Mouse (Mus musculus) natural killer cell, adult 2 months (primary cell): ENCODE measurements around the gene Apol8.
"Not testable (repeated sequence)": the region's sequence is repeated elsewhere in the genome, so short reads cannot be mapped to it uniquely, and the experiment has no call there.

Source experiments
- DNase-seq, 2 experiments: peaks; one replicate each; pipeline ENCODE4 v3.0.0; 2022; ENCODE audit warnings: low spot score in 2 of 2

Apol8 gene

GRCm38 (mm10) chr15:77750461-77750860, 6.3 kb downstream of the Apol8 start:
- peak; percentile 50 to 58 for DNase-seq

GRCm38 (mm10) chr15:77749717-77750116, 7.1 kb downstream of the Apol8 start:
- DNase-seq = no peak

GRCm38 (mm10) chr15:77748414-77748813, 8.4 kb downstream of the Apol8 start:
- no peak for DNase-seq

- no peak for DNase-seq
Observed at GRCm38 (mm10) chr15:77746326-77746725, 10.5 kb downstream of the Apol8 start.

- no peak for DNase-seq
Observed at GRCm38 (mm10) chr15:77745081-77745480, 11.7 kb downstream of the Apol8 start.

DNA sequence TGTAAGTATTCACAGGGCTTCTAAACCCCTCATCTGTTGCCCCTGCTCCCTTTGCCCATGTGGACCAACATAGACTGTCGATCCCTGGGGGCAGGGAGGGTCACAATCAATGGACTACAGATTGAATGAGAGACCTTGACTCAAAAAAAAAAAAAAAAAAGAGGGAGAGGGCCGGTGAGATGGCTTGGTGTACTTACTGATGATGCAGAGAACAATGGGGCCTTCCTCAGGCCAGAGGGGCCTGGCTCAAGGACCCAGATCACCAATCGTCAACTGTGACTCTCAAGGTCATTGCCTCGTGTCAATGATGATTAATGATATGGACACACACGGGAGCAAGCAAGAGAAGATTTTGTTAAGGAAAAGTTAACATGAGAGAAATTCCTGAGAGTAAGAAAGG, 12.2 kb downstream of the Apol8 start:
- DNase-seq = no peak

GRCm38 (mm10) chr15:77741556-77741955, 15.2 kb downstream of the Apol8 start:
- not testable (repeated sequence) for DNase-seq

GRCm38 (mm10) chr15:77740511-77741297, 16.1 kb downstream of the Apol8 start:
- no peak for DNase-seq

DNA sequence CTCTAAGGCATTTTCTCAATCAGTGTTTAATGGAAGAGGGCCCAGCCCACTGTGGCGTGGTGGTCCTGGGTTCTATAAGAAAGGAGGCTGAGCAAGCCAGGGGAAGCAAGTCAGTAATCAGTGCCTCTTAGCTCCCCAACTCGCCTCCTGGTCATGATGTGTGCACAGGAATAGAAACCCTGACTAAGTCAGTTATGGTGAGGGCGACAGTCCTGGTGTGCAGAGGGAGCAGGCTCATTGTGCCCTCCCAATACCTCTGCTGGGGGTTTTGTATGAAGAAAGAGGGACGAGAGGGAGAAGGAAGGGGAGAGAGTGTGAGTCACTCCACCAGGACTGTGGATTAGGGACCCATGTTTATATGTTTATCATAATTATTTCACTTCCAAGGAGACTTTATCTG, 22.9 kb downstream of the Apol8 start:
- DNase-seq = not testable (repeated sequence)

DNA sequence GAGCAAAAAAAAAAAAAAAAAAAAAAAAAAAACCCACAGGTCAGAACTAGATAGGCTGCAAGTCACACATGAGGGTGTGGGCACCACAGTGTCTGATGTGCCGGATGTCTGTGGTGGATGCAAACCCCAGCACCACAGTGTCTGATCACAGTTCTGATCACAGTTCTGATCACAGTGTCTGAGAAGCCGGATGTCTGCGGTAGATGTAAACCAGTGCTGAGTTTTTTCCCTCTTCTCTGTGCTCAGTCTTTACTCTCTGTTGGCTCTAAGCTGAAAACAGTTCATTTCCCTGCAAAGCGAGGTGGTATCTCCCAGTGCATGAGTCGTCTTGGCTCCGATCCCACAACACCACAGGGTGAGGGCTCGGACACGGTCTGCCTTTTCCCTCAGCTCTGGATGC, 23.4 kb downstream of the Apol8 start:
- DNase-seq = peak; percentile 79 to 84

GRCm38 (mm10) chr15:77732851-77733250, 24.0 kb downstream of the Apol8 start:
- not testable (repeated sequence) for DNase-seq

DNA sequence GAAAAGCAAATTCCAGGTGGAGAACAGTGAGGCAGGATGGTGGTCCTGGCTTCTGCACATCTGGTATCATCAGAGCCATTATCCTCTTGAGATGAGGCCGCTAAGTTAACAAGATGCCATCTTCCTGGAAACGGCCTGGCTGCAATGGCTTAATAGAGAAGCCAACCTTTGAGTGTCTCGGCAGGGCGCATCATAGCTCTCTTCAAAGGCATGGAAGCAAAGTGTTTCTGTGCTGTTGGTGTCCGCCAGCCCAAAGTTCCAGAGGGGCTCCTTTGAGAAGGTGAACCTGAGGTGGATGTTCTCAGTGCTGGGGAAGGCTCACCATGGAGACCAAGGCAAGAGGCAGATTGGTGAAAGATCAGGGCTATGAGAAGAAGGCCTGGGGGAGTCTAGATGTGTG, 25.2 kb downstream of the Apol8 start:
- DNase-seq = no peak

DNA sequence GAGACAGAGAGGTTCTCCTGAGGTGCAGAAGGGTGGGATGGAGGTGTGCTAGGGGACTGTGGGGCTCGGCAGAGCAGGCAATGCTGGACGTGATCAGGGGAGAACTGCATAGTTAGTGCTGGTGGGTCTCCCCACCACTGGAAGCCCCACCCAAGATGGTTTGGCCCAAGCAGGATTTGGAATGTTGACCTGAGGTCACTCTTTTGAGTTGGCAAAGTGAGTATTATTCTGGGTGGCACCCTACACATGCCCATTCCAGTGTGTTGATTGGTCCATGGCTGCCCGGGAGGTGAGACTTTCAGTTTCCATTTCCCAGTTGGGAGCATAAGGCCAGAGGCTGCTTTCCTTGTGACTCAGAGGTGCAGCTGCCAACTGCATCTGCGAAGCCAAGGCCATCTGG, 28.1 kb downstream of the Apol8 start, which contains the start of gene Apol9b:
Apol9b (plus strand) TSS at position 301 of the 400 bp plus-strand sequence.
- not testable (repeated sequence) for DNase-seq

DNA sequence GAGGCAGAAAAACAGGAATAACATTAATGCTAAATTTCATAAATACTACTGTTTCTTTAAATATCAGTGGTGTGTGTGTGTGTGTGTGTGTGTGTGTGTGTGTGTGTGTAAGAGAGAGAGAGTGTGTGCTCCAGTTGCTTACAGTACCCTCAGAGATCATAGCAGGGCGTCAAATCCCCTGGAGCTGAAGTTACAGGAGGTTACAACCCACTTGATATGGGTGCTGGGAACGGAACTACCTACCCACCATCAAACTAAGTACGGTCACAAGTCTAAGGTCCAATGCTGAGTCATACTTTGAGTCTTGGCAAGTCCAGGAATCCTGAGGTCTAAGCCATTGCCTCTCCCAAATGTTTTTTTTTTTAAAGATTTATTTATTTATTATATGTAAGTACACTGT, 29.1 kb downstream of the Apol8 start:
- DNase-seq = not testable (repeated sequence)

DNA sequence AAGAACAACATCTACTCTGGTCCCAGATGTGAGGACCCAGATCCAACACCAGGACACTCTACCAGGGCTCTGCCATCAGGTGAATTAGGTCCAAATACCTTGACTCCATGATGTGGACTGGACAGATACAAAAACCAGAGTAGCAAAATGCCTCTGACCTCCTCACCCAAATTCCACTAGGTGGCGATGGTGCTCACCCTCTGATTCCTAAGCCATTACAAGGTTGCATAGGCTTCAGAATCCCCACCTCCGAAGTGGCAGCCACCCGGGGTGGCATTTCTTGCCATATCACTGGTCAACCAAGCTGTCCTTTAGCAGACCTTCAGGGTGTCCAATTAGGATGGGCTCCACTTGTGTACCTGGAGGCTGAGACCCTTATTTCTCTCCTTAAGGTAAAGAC, 29.7 kb downstream of the Apol8 start:
- peak in 1 of 2 experiments; percentile 34 for DNase-seq

- not testable (repeated sequence) for DNase-seq
Observed at GRCm38 (mm10) chr15:77725393-77726020, 31.3 kb downstream of the Apol8 start.

- not testable (repeated sequence) for DNase-seq
Observed at GRCm38 (mm10) chr15:77724208-77724911, 32.4 kb downstream of the Apol8 start.

GRCm38 (mm10) chr15:77721509-77721908, 35.3 kb downstream of the Apol8 start:
- not testable (repeated sequence) for DNase-seq

- DNase-seq = not testable (repeated sequence)
Observed at GRCm38 (mm10) chr15:77718240-77718639, 38.6 kb downstream of the Apol8 start.

- not testable (repeated sequence) for DNase-seq
Observed at GRCm38 (mm10) chr15:77708936-77709335, 47.9 kb downstream of the Apol8 start.

DNA sequence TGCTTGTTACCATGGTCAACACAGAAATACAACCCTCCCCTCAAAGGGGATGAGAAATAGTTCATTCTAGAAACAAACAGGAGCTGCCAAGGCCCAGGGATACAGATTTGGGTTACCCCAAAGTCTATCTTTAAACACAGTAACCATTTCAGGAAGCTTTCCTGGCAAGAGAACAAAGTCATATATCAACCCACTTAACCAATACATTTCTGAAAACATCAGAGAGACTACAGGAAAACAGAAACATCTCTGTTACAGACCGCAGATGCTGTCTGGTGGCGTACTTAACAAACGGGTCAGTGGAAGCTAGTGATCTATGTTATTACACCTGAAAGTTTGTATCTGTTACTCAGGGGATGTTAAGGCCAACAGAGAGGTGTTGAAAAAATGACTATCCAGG, 51.5 kb downstream of the Apol8 start:
- not testable (repeated sequence) for DNase-seq

DNA sequence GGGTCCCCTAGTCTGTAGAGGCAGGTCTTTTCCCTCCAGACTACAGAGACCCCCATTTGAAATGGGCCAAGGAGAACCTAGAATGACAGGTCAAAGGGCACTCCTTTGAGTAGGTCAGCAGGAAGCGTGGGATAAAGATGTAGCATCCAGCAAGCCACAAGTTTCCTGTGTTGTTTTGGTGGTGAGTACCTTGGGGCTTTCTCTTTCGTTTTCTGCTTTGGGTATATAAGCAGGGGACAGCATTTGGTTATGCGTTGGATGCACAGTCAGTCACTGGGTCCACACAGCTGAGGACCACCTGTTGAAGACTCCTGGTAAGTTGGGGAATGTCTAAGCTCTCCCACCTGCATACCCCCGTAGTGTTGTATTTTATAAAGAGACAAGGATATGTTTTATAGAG, 58.1 kb downstream of the Apol8 start, which contains the start of gene Apol7e:
Apol7e (plus strand) TSS at position 202 of the 400 bp plus-strand sequence.
- DNase-seq = peak; percentile 27 to 57
